Mouse (Mus musculus) embryo, embryonic 10 days (tissue): ENCODE results near the gene Best3.
A peak's percentile ranks its signal among the peaks of the same experiment; 100 is the strongest.
"Not testable (repeated sequence)": the region's sequence is repeated elsewhere in the genome, so short reads cannot be mapped to it uniquely, and the experiment has no call there.

ENCODE experiments used
- DNase-seq: peaks from one replicate; pipeline ENCODE4 v3.0.0-alpha.2; 2015; ENCODE audit warnings: low spot score

The Best3 gene

DNA sequence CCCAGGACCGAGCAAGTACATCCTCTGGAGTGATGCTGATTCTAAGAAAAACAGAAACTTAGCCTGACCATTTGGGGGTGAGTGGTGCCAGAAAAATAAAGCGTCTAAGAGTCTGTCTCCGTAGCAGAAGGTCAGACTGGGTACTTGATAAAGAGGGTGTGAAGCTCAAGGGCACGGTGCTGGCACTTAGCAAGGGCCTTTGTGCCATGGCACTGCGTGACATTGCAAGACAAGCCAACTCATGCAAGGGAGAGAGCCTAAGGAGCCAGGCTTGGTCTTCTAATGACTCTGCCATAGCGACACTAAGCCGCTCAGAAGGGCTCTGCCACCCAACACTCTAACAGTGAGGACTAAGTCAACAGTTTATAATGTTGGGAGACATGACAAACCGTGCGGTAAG is 7.3 kb upstream of the Best3 start:
- no peak for DNase-seq

DNA sequence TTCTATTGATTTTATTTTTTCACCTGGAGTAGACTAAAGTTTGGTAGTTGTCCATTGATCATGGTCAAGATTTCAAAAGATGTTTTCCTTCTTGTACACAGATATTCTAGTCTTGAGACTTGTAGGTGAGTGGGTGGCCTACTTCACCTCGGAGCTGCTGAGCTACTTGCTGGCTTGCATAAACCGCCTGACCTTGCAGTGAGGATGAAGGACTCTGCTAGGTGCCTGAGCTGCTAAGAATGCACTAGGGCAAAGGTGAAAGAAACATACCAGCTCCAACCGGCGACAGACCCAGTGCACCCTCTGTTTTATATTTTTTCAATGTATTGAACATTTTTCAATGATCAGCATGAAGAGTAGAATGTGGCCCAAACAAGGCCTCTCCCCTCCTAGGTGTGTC is 5.8 kb upstream of the Best3 start:
- no peak for DNase-seq

DNA sequence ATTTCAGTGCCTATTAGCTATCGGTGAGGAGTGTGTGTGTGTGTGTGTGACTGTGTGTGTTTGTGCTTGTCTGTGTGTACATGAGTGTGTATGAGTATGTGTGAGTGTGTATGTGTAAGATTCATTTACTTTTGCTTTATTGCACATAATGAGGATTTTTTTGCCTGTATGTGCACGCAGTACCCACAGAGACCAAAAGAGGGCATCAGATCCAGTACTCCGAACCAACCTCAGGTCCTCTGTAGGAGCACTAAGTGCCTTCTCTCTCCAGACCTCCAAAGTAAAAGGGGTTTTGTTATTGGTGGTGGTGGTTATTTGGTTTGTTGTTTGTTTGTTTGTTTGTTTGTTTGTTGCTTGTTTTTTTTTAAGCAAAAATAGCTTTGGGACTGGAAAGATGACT is 5.2 kb upstream of the Best3 start:
- peak; percentile 41 for DNase-seq

- no peak for DNase-seq
Measured at GRCm38 (mm10) chr10:116982526-116982925, 3.6 kb upstream of the Best3 start.

DNA sequence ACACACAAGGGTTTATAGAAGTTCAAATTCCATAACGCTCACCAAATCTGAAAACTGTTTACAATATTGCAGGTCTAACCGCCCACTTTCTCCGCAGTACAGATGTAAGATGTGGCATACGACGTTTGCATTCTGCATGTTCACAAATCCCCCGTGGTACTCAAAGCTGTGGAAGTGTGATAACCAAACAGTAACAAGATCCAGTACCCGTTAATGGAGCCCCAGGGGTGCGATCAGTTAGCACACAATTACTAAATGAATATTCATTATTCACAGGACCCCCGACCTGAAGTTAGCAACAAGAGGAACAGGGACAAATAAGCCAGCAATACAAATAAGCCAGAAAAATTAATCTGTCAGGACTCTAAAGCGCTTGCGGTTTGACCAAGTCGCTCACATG is 1.3 kb upstream of the Best3 start:
- DNase-seq = no peak

DNA sequence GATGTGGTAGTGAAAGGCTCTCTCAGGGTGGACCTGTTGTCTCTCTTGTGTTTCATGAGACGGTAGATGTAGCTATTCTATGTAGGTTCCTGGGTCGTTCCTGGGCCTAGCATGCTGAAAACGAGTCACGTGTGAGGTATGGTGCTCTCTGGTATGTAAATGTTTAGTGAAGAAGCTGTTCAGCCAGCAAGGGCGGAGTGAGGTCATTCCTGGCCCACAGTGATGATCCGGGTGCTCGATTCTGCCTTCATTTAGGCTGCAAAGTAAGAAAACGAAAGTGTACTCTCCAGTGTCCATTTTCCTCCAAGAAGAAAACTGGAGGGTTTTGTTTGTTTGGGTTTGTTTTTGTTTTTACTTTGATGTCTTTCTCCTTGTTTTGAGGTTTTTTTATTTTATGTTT is 7.9 kb downstream of the Best3 start:
- no peak for DNase-seq

GRCm38 (mm10) chr10:116995162-116995561 is 9.0 kb downstream of the Best3 start:
- DNase-seq = no peak

GRCm38 (mm10) chr10:116995584-116996235 is 9.6 kb downstream of the Best3 start:
- no peak for DNase-seq

GRCm38 (mm10) chr10:116996236-116996600 is 10.1 kb downstream of the Best3 start:
- no peak for DNase-seq

- DNase-seq = no peak
Measured at GRCm38 (mm10) chr10:116998716-116999455, 12.8 kb downstream of the Best3 start.

- DNase-seq = no peak
Measured at GRCm38 (mm10) chr10:117000975-117001374, 14.9 kb downstream of the Best3 start.

DNA sequence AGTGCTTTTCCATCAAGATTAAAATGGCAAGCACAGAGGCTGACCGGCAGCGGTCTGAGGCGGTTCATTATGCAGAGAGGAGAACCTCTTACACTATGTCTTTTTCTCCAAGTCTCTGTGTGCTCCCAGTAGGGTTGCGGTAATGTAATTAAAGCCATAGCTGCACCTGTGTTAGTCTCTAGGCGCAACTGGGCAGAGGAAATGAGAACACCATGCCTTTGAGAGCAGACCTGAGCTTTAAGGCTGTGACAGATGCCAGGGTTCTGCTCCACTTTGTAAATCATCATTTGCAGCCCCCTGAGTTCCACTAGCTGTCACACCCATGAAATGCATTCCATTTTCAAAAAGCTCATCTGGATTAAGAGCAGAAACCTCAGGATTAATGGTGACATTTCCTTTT is 18.6 kb downstream of the Best3 start:
- DNase-seq = no peak

- no peak for DNase-seq
Measured at GRCm38 (mm10) chr10:117005707-117006464, 19.8 kb downstream of the Best3 start.

DNA sequence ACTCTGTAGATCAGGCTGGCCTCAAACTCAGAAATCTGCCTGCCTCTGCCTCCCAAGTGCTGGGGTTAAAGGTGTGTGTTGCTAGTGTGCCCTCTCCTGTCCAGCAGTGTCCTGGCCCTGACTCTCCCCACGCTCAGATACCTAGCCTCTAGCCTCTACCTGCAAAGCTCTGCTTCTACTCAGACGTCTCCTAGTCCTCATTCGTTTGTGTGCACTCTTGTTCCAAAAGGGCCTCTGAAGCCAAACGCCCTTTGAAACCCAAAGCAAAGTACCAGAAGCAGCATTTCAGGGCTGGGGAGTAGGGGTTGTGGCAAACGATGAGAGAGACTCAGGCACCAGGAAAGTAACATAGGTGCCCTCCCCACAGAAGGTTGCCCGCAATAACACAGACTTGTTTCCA is 23.6 kb downstream of the Best3 start:
- no peak for DNase-seq

DNA sequence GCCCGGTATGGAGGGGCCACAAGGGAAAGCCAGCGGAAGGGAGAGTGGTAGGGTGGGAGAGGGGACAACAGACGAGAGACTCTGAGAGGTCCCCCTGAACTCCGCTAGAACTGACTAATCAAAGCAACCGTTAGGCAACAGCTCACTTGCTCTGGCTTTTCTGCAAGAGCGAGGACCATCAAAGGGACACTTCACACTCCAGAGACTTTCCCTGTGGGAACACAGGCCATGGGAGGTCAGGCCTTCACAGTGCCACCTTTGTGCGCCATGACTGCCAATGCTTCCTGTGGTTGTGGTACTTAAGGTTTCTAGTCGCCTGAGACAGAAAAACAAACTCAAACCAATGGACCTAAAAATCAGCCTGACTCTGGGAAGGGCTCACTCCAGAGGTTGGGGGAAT is 24.9 kb downstream of the Best3 start:
- DNase-seq = no peak

DNA sequence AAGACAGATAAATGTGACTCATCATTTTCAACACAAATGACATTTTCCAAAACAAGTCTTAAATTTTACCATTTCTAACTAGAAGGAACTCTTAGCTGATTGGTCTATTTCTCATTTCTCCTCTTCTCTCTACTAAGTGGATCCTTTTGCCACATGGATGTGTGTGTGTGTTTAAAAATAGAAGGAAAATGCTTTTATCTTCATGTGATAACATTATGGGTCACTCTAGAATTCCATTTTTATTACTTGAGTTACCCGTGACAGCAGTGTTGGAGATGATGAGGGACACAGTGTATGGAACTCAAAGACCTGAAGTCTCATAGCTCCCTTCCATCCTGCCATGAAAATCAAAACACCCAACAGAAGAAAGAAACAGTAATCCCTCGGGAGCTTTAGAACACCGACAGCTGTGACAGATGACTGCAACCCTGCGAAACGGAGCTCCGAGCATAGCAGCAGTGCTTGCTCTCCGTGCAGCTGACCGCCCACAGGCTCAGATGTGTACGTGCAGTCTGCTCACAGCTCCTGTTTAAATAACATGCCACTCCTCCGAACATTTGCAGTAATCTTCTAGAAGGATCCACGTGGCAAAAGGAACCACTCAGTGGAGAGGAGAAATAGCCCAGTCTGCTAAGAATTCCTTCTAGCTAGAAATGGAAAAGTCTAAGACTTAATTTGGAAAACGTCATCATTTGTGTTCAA is 27.7 kb downstream of the Best3 start:
- DNase-seq = peak; percentile 75

DNA sequence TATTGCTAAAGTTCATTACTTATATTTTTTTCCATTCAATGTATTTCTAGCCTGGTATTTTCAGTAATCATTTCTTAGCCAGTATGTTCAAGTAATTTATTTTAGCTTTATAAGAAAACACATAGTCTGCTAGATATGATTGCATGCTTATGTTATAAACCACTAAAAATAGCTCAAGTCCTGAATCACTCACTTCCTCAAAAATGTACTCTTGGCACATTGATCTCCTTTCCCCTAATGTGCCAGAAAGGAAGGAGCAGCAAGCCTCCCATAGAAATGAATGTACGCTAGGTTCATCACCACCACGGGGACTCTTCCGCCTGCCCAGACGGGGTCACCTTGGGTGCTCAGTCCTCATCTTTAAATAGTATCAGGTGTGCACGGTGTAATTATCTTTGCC is 28.5 kb downstream of the Best3 start:
- DNase-seq = no peak

GRCm38 (mm10) chr10:117018281-117018840 is 32.2 kb downstream of the Best3 start:
- no peak for DNase-seq

DNA sequence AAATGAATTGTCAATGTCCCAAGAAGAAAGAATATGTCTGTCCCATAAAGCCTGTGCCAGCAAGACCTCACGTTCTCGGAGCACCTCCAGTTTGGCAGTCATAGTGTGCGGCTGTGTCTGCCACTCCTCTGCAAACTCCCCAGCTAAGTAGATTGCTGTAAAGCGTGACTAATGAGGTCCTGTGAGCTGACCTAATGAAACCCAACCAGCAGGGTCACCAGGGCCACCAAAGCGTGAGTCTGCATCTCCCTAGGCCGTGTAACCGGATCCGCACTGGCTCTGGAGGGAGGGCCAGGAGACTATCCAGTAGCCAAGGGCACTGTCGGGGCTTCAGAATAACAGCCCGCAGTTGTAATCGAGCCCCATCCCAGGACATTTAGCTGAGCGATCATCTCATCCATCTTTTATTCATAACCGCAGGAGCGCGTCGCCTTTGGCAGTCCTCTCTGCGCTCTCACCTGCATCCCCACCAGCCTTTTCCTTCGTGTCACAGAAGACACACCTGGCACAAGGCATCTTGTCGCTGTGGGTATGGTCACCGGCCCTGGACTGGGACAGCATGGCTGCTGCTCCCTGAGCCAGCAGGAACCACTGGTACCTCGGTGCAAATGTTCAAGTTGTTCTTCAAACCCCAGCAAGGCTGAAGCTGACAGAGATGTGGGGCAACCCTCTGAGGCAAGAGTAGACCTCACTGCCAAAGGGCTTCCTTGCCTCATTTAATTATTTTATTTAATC is 35.1 kb downstream of the Best3 start:
- DNase-seq = peak; percentile 92

DNA sequence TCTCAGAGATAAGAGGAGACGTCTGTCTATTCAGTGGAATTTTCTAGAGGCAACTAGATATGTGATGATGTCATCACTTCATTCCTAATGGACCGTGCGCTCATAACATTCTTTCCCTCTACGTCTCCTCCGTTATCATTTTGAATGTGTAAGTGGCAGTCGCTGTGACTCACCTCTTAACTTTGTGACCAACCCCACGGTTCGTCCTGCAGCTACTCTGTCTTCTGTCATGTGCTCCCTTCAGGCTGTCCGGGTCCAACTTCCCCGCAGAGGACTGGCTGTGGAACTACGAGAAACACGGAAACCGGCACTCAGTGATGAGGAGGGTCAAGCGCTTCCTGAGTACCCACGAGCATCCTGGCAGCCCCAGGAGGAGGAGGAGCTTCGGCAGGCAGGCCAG is 37.6 kb downstream of the Best3 start:
- no peak for DNase-seq

DNA sequence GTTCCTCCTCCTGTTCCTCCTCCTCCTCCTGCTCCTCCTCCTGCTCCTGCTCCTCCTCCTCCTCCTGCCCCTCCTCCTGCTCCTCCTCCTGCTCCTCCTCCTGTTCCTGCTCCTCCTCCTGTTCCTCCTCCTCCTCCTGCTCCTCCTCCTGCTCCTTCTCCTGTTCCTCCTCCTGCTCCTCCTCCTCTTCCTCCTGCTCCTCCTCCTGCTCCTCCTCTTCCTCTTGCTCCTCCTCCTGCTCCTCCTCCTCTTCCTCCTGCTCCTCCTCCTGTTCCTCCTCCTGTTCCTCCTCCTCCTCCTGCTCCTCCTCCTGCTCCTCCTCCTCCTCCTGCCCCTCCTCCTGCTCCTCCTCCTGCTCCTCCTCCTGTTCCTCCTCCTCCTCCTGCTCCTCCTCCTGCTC is 39.7 kb downstream of the Best3 start:
- not testable (repeated sequence) for DNase-seq

DNA sequence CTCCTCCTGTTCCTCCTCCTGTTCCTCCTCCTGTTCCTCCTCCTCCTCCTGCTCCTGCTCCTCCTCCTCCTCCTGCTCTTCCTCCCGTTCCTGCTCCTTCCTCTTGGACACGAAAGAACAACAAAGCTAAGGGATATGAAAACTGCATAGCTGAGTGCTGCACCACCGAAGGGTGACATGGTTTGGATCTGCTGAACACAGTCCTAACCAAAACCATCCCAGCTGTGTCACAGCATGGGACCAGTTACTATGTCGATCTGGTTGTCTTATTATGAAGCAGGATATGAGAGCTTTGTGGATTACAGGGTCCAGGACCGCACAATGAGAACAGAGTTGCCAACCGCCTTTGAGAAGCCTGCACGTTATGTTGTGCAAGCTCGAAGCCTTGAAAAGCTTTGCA is 40.1 kb downstream of the Best3 start:
- DNase-seq = no peak
